In the genomic region with DNA sequence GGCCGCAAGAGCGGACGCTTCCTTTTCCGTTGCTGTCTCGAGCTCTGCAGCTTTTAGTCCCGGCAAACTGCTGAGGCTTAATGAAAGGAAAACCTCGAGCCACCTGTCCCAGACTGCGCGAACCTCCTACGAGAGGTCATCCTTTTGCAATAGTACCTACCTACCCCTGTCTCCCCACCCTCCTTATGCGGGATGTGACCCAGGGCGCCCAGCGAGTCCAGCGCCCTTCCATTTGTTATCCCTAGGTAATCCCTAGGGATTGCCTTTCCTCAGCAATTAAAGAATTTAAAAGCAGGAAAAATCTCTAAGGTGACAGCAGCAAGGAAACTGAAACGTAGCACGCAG, we compare ENCODE assay signal across 8 mouse cellular contexts. TPM values are rescaled to one million over a fixed set of nuclear protein-coding genes. Genes with fewer than 3 reads are reported as not detected.
DNase-seq lines count a peak whose midpoint lies in the region; ATAC-seq and TF ChIP-seq lines count a peak whose summit lies in the region.

No protein-coding gene starts in this region.

- H3K4me1 ChIP-seq in heart, postnatal 0 days (ENCODE audit: control insufficient read depth, insufficient read depth) = peaks cover 6% of the 10 kb centered on the region; the same call in 1 of the 2 replicates
- peaks cover 13% of the 10 kb centered on the region for H3K4me1 ChIP-seq in embryonic facial prominence, embryonic 10.5 days
- peaks cover 4% of the 10 kb centered on the region; the same call in 1 of the 2 replicates for H3K4me1 ChIP-seq in hindbrain, postnatal 0 days (ENCODE audit: insufficient read depth, low read length)
- peaks cover 5% of the 10 kb centered on the region; the same call in 1 of the 2 replicates for H3K4me1 ChIP-seq in midbrain, embryonic 14.5 days (ENCODE audit: control insufficient read depth, insufficient read depth, low read length)

- H3K4me3 ChIP-seq in heart, postnatal 0 days (ENCODE audit: low read depth, low read length) = peak overlapping the region; percentile 60
- H3K4me3 ChIP-seq in embryonic facial prominence, embryonic 10.5 days = peak overlapping the region; percentile 58
- H3K4me3 ChIP-seq in hindbrain, postnatal 0 days (ENCODE audit: low read length) = peak overlapping the region; percentile 51
- H3K4me3 ChIP-seq in midbrain, embryonic 14.5 days (replicated peaks; ENCODE audit: low read depth, low read length) = peak overlapping the region; percentile 50

- peak; percentile 22 for DNase-seq in heart, postnatal 0 days (ENCODE audit: low spot score)
- no peak for DNase-seq in heart, adult 8-10 months (ENCODE audit: low spot score)
- no peak for DNase-seq in embryonic facial prominence, embryonic 10.5 days (ENCODE audit: low spot score)
- peak; percentile 38 for DNase-seq in hindbrain, postnatal 0 days (ENCODE audit: low spot score)
- no peak for DNase-seq in midbrain, embryonic 14.5 days
- no peak for DNase-seq in thymus, postnatal 4 days
- DNase-seq in gastrocnemius, postnatal 36 days = no peak
- DNase-seq in layer of hippocampus, postnatal 10 days (ENCODE audit: low spot score in 2 of 2) = no peak

- no peak for ATAC-seq in heart, postnatal 0 days (ENCODE audit: insufficient read depth, low read depth)
- no peak for ATAC-seq in hindbrain, postnatal 0 days
- ATAC-seq in midbrain, embryonic 14.5 days (ENCODE audit: low FRiP score, low TSS enrichment) = no peak

- H3K36me3 ChIP-seq in heart, postnatal 0 days (replicated peaks; ENCODE audit: control insufficient read depth, insufficient read depth, low read length) = peaks cover 23% of the 10 kb centered on the region
- peaks cover 37% of the 10 kb centered on the region for H3K36me3 ChIP-seq in embryonic facial prominence, embryonic 10.5 days (replicated peaks)
- peaks cover 13% of the 10 kb centered on the region for H3K36me3 ChIP-seq in hindbrain, postnatal 0 days (ENCODE audit: insufficient read depth, low read length)
- H3K36me3 ChIP-seq in midbrain, embryonic 14.5 days (ENCODE audit: control insufficient read depth, insufficient read depth, low read length) = peaks cover 26% of the 10 kb centered on the region

- 0 out of 2 replicates have a peak, but pooled peaks cover 3% of the 10 kb centered on the region for H3K9me3 ChIP-seq in heart, postnatal 0 days (replicated peaks; ENCODE audit: control insufficient read depth, low read length)
- peaks cover 15% of the 10 kb centered on the region; the same call in 1 of the 2 replicates for H3K9me3 ChIP-seq in embryonic facial prominence, embryonic 10.5 days
- H3K9me3 ChIP-seq in hindbrain, postnatal 0 days (ENCODE audit: low read length) = no peaks in the 10 kb centered on the region; the same call in 1 of the 2 replicates
- H3K9me3 ChIP-seq in midbrain, embryonic 14.5 days (ENCODE audit: control insufficient read depth, low read length) = peaks cover 7% of the 10 kb centered on the region; the same call in 1 of the 2 replicates

- intact Hi-C loops in gastrocnemius, postnatal 36 days (cut with DNase I) = loop anchor here (1.0 kb wide), 1 partner anchor 35 kb away; no protein-coding TSS in a partner anchor

- H3K27ac ChIP-seq in heart, postnatal 0 days (ENCODE audit: low read depth) = peak overlapping the region; percentile 56
- peak overlapping the region; percentile 85 for H3K27ac ChIP-seq in embryonic facial prominence, embryonic 10.5 days (replicated peaks)
- H3K27ac ChIP-seq in hindbrain, postnatal 0 days = peak overlapping the region; percentile 91
- H3K27ac ChIP-seq in midbrain, embryonic 14.5 days (replicated peaks; ENCODE audit: low read depth, low read length) = peak overlapping the region; percentile 92

- TF ChIP-seq CTCF in heart, postnatal 0 days (IDR thresholded peaks at IDR 0.05; ENCODE audit: low read depth) = no peak
- no peak for TF ChIP-seq CTCF in hindbrain, postnatal 0 days (IDR thresholded peaks at IDR 0.05; ENCODE audit: low read depth)

- under 1% methylated on average over 16 of the region's 16 CpGs for WGBS in heart, postnatal 0 days
- under 1% methylated on average over 16 of the region's 16 CpGs for whole genome bisulfite sequencing in embryonic facial prominence, embryonic 10.5 days
- under 1% methylated on average over 16 of the region's 16 CpGs for WGBS in hindbrain, postnatal 0 days
- under 1% methylated on average over 16 of the region's 16 CpGs for WGBS in midbrain, embryonic 14.5 days

- H3K9ac ChIP-seq in heart, postnatal 0 days (replicated peaks; ENCODE audit: low read depth, low read length) = peak overlapping the region; percentile 78
- H3K9ac ChIP-seq in hindbrain, postnatal 0 days (replicated peaks; ENCODE audit: low read length) = peak overlapping the region; percentile 75
- H3K9ac ChIP-seq in midbrain, embryonic 14.5 days (replicated peaks; ENCODE audit: low read length) = peak overlapping the region; percentile 75

- TF ChIP-seq EP300 in heart, postnatal 0 days (IDR thresholded peaks at IDR 0.05; ENCODE audit: low read depth) = 0 out of 2 replicates have a peak, but pooled peaks have one; percentile 47

- peak overlapping the region; percentile 92 for H3K4me2 ChIP-seq in heart, postnatal 0 days (ENCODE audit: low read depth, low read length)
- H3K4me2 ChIP-seq in hindbrain, postnatal 0 days (ENCODE audit: low read depth, low read length) = peak overlapping the region; percentile 90
- peak overlapping the region; percentile 88 for H3K4me2 ChIP-seq in midbrain, embryonic 14.5 days (ENCODE audit: low read length)

- H3K27me3 ChIP-seq in heart, postnatal 0 days (ENCODE audit: control insufficient read depth, insufficient read depth, low read length) = no peaks in the 10 kb centered on the region
- no peaks in the 10 kb centered on the region for H3K27me3 ChIP-seq in embryonic facial prominence, embryonic 10.5 days (replicated peaks; ENCODE audit: low read depth, poor library complexity, severe bottlenecking)
- H3K27me3 ChIP-seq in hindbrain, postnatal 0 days (ENCODE audit: insufficient read depth, low read length) = no peaks in the 10 kb centered on the region
- no peaks in the 10 kb centered on the region for H3K27me3 ChIP-seq in midbrain, embryonic 14.5 days (ENCODE audit: control insufficient read depth, insufficient read depth, low read length)

RNA-seq across cellular contexts. Expression of a gene that starts 0.3 kb away (rescaled TPM):
- 1.5 and 6.3 TPM in 2 replicates for total RNA-seq in heart, postnatal 0 days (2014; rRNA removed; ENCODE audit: low replicate concordance)
- 2.1 and 2.6 TPM in 2 replicates for polyA plus RNA-seq in heart, postnatal 0 days (2015; fragmentation: Nextera tagmentation; extraction: Ambion mirVana)
- total RNA-seq in heart, adult 8-10 months (2022) = 1 to 10 TPM in 2 of 4 experiments, under 1 TPM in 2; 0.41 to 2.0 (median 1.2) TPM
- polyA plus RNA-seq in embryonic facial prominence, embryonic 10.5 days (2016; fragmentation: Nextera tagmentation; extraction: Ambion mirVana) = 14.5 and 15.0 TPM in 2 replicates
- total RNA-seq in hindbrain, postnatal 0 days (2014; rRNA removed) = 17.3 and 18.1 TPM in 2 replicates
- 19.6 and 20.0 TPM in 2 replicates for polyA plus RNA-seq in hindbrain, postnatal 0 days (2015; fragmentation: Nextera tagmentation; extraction: Ambion mirVana)
- polyA plus RNA-seq in midbrain, embryonic 14.5 days (2014; fragmentation: Nextera tagmentation; extraction: Ambion mirVana) = 25.5 and 26.3 TPM in 2 replicates
- under 1 TPM; 0.87 to 0.91 TPM for total RNA-seq in gastrocnemius, postnatal 36 days (2021)
- 10 to 100 TPM; 19.9 to 25.0 TPM for total RNA-seq in layer of hippocampus, postnatal 10 days (2021)

RNA-seq across cellular contexts. Expression of a gene that starts 15.0 kb away (rescaled TPM):
- 3.1 and 12.2 TPM in 2 replicates for total RNA-seq in heart, postnatal 0 days (2014; rRNA removed; ENCODE audit: low replicate concordance)
- polyA plus RNA-seq in heart, postnatal 0 days (2015; fragmentation: Nextera tagmentation; extraction: Ambion mirVana) = 6.2 and 7.0 TPM in 2 replicates
- 1 to 10 TPM; 4.7 to 7.6 (median 5.6) TPM for total RNA-seq in heart, adult 8-10 months (2022)
- 16.1 and 20.4 TPM in 2 replicates for polyA plus RNA-seq in embryonic facial prominence, embryonic 10.5 days (2016; fragmentation: Nextera tagmentation; extraction: Ambion mirVana)
- total RNA-seq in hindbrain, postnatal 0 days (2014; rRNA removed) = 10.7 and 14.8 TPM in 2 replicates
- 17.1 and 17.2 TPM in 2 replicates for polyA plus RNA-seq in hindbrain, postnatal 0 days (2015; fragmentation: Nextera tagmentation; extraction: Ambion mirVana)
- polyA plus RNA-seq in midbrain, embryonic 14.5 days (2014; fragmentation: Nextera tagmentation; extraction: Ambion mirVana) = 35.5 and 37.9 TPM in 2 replicates
- total RNA-seq in gastrocnemius, postnatal 36 days (2021) = 1 to 10 TPM; 3.6 to 4.3 TPM
- 10 to 100 TPM; 21.7 to 22.3 TPM for total RNA-seq in layer of hippocampus, postnatal 10 days (2021)

RNA-seq across cellular contexts. Expression of a gene that starts 30.9 kb away (rescaled TPM):
- total RNA-seq in heart, postnatal 0 days (2014; rRNA removed; ENCODE audit: low replicate concordance) = 14.8 and 20.5 TPM in 2 replicates
- polyA plus RNA-seq in heart, postnatal 0 days (2015; fragmentation: Nextera tagmentation; extraction: Ambion mirVana) = 15.3 and 15.9 TPM in 2 replicates
- 10 to 100 TPM; 18.0 to 22.0 (median 19.6) TPM for total RNA-seq in heart, adult 8-10 months (2022)
- 31.6 and 33.0 TPM in 2 replicates for polyA plus RNA-seq in embryonic facial prominence, embryonic 10.5 days (2016; fragmentation: Nextera tagmentation; extraction: Ambion mirVana)
- 15.2 and 31.8 TPM in 2 replicates for total RNA-seq in hindbrain, postnatal 0 days (2014; rRNA removed)
- polyA plus RNA-seq in hindbrain, postnatal 0 days (2015; fragmentation: Nextera tagmentation; extraction: Ambion mirVana) = 16.6 and 18.1 TPM in 2 replicates
- polyA plus RNA-seq in midbrain, embryonic 14.5 days (2014; fragmentation: Nextera tagmentation; extraction: Ambion mirVana) = 22.9 and 28.0 TPM in 2 replicates
- 1 to 10 TPM; 6.4 to 8.2 TPM for total RNA-seq in gastrocnemius, postnatal 36 days (2021)
- 10 to 100 TPM; 13.6 to 21.8 TPM for total RNA-seq in layer of hippocampus, postnatal 10 days (2021)

Comparison
In these comparisons a context has a peak if more than half of its experiments do, and no peak if none do; other contexts are left out.
1. DNase-seq: peak in heart, postnatal 0 days (single experiment) and hindbrain, postnatal 0 days (single experiment); none in heart, adult 8-10 months (single experiment), embryonic facial prominence, embryonic 10.5 days (single experiment), midbrain, embryonic 14.5 days (single experiment), thymus, postnatal 4 days (single experiment), gastrocnemius, postnatal 36 days (0 of 2) and layer of hippocampus, postnatal 10 days (0 of 2).
2. Peak in every context shown above with its lines, with median percentiles within 50 percentile points of each other: H3K27ac ChIP-seq, H3K4me2 ChIP-seq, H3K4me3 ChIP-seq and H3K9ac ChIP-seq.